Mouse (Mus musculus): Measurements from ENCODE around the gene Cdkn1a.
"Not testable (repeated sequence)": the region's sequence is repeated elsewhere in the genome, so short reads cannot be mapped to it uniquely, and the experiment has no call there.

The Cdkn1a gene

DNA sequence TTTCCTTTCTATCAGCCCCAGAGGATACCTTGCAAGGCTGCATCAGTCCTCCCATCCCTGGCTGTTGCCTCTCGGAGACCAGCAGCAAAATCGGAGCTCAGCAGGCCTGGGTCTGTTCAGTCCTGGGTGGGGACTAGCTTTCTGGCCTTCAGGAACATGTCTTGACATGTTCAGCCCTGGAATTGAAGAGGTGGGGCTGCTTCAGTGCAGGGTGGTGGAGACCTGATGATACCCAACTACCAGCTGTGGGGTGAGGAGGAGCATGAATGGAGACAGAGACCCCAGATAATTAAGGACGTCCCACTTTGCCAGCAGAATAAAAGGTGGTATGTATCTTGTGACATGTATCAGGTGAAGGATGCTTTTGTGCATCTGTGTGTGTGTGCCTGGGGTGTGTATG, at the start of gene Cdkn1a:
Gene Cdkn1a, plus strand, starts transcription at position 201 of the 400 bp plus-strand sequence.
- no peak for DNase-seq

DNA sequence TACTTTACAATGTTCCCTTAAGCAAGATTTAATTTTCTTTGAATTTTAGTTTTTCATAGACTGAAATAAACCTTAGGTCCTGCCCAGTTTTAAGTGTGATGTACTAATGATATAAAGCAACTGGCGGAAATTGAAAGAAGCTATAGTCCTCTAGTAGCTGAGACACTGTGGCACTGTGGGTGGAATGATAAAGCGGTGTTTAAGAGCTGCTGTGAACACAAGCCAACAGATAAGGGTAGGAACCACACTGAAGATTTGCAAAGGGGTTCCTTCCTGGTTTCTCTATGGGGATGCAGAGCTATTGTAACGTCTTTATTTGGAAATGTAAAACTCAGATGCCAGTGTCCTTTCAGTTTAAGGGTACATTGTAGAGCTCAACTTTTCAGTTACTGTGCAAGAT, 49.1 kb upstream of the Cdkn1a start:
- not testable (repeated sequence) for DNase-seq

DNA sequence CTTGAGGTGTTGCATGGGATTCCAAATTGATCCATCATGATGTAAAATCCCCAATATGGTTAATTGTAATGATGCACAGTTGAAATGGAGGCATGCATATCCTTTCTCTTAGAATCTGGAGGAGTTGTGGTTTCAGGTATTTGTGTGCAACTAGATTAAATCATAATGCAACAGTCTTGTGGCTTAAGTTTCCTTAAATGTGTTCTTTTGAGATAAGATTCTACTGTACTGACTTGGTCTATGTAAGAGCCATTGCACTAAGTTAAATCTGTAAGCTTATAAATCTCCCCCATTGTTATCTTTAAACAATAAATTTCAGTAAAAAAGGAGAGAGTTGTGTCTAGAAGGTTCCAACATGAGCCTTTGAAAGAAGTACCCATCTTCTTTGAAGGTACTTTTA, 48.2 kb upstream of the Cdkn1a start:
- no peak for DNase-seq

DNA sequence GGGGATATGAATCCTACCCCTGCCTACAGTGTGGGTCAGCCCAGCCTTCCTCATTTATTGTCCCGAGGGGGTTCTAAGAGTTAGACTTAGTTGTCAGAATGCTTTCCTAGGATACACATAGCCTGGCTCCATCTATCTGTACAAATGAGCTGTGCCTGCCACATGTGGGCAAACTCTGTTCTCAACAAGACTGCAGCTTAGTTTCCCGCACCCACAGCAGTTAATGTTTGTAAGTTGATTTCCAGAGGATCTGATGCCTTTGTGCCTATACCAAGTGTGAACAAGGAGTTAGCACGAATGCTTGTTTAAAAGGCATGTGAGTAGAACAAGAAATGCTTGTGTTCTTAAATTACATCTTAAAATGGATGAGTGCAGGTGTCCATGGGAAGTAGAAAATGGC, 47.2 kb upstream of the Cdkn1a start:
- DNase-seq = no peak

DNA sequence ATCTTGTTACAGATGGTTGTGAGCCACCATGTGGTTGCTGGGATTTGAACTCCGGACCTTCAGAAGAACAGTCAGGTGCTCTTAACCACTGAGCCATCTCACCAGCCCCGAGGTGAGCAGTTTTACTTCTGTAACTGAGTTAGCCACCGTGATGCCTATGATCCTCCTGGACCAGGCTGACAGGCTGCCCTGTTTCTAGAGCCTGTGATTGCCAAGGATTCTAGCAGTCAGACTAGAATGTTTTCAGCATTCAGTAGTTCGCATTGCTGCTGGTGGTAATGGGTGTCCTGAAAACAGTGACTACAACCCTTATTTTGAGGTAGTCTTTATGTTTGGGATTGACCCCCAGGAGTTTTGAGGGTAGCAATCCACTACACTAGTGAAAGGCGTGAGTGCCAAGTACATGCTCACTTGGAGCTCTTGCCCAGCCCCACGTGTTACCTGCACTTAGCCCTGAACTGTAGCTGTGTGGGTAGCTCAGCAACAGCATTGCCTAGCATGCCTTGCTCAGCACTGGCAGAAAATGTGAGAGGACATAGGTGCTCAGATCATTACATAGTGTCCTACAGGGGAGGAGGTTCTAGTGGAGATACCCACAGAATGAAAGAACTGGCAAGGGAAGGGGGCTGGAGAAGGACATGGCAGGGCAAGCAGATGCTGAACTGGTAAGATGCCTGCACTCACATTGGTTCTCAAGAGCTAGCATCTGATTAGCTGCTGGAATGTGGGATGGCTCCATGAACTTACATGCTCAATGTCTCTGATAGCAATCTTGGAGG, 46.4 kb upstream of the Cdkn1a start:
- no peak for DNase-seq

DNA sequence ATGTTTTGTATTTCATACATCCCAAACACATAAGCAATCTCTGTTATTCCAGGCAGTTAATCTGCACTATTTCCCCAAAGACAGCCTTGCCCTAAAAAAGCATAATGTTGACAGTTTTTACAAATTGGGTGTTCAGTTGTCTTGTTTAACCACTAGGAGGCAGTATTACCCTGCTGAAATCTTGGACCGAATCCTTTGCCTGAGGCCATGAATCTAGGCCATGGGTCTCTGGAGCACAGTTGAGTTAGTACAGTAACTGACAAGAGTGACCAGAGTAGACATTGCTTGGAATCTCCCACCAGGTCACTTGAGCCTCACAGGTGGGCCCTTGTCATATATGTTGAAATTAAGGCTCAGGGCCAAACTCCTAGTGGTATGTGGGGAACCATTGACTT, 45.9 kb upstream of the Cdkn1a start:
- no peak for DNase-seq

GRCm38 (mm10) chr17:29045741-29046530, 44.8 kb upstream of the Cdkn1a start:
- peak; percentile 87 for DNase-seq

- no peak for DNase-seq
Measured at GRCm38 (mm10) chr17:29046863-29047262, 43.9 kb upstream of the Cdkn1a start.

DNA sequence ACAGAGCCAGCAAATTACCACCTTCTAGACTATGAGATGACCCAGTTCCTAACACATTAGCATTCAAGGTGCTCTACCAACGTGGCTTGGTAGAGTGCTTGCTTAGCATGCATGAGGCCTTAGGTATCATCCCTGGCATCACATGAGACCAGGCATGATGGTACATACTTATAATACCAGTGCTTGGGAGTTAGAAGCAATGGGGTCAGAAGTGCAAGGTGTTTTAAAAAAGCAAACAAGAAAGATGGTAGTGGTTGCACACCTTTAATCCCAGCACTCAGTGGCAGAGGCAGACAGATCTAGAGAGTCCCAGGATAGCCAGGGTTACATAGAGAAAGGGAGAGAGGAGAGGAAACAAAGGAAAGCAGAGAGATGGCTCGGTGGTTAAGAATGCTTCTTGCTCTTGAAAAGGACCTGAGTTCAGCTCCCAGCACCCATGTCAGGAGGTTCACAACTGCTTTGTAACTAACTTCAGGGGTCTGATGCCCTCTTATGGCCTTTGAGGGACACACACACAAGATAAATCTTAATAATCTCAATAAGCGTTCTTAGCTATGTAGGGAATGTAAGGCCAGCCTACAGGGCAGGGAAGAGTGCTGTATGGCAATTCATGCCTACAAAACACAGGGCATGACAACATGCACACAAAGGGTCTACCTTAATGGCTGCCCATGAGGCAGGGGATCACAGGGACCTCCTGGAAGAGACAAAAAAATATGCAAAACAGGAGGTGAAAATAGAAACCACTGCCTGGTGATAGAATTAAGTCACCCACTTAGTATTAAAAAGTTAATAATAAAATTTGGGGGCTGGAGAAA, 42.9 kb upstream of the Cdkn1a start:
- DNase-seq = no peak

DNA sequence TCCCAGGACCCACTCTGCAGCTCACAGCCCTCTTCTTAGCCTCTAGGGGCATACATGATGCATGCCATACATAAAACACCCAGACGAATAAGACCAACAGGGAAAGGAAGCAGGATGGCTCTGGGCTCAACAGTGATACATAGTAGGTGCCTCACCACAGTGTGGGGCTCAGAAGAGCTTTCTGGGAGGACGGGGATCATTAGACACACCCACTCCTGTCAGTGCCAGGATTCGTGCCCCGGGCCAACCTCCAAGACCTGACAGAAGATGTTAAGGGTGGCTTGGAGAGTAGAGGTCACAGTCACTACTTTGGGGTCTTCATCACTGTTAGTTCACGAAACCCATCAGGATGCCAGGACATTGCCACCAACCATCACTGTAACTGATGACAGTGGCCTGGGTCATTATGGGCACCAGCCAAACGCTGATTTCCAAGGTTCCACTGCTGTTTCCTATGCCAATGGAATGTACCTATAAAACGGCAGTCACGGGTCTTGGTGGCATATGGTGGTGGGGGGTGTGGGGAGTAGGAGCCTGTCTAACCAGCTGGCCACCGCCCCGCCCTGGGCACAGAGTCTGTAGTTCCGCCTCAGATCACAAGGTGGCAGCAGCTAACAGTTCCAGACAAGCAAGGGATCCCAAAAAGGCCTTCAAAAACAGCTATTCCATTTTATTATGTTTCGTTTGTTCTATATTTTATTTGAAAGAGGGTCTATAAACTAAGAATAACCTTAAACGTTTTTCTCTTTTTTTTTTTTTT, 41.8 kb upstream of the Cdkn1a start:
- DNase-seq = peak; percentile 88

- DNase-seq = no peak
Measured at GRCm38 (mm10) chr17:29049508-29049889, 41.3 kb upstream of the Cdkn1a start.

GRCm38 (mm10) chr17:29049923-29050322, 40.9 kb upstream of the Cdkn1a start:
- DNase-seq = no peak

- no peak for DNase-seq
Measured at GRCm38 (mm10) chr17:29050791-29051190, 40.0 kb upstream of the Cdkn1a start.

GRCm38 (mm10) chr17:29053067-29053466, 37.7 kb upstream of the Cdkn1a start:
- DNase-seq = no peak

- DNase-seq = no peak
Measured at GRCm38 (mm10) chr17:29053841-29054240, 36.9 kb upstream of the Cdkn1a start.

- no peak for DNase-seq
Measured at GRCm38 (mm10) chr17:29054429-29054828, 36.3 kb upstream of the Cdkn1a start.

DNA sequence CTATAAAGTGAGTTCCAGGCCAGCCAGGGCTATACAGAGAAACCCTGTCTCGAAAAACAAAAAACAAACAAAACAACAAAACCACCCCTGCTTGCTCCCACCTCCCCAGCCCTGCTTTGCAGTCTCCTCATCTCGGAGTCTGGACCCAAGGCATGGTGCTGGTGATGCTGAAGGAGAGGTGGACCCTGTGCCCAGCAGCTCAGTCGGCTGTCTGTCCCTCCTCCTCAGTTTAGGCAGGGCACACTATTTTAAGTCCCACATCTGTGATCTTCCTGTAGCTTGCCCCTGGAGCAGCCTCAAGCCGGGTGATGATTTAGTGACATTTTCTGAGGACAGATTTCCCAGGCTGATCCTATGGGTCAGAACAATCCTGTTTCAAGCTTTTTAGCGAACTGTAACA, 35.2 kb upstream of the Cdkn1a start:
- DNase-seq = no peak

DNA sequence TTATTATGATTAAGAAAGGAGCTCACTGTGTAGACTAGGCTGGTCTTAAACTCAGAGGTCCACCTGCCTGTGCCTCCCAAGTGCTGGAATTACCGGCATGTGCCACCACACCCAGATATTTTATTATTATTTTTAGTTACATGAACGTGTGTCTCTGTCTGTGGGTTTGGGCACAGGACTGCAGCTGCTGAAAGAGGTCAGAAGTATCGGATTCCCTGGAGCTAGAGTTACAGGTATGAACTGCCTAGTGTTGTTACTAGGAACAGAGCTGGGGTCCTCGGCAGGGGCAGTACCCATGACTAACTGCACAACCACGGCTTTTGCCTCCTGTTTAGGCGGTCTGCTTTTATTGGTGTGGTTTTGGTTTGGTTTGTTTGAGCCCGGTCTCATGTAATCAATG, 34.6 kb upstream of the Cdkn1a start:
- DNase-seq = no peak

- no peak for DNase-seq
Measured at GRCm38 (mm10) chr17:29056699-29057151, 34.1 kb upstream of the Cdkn1a start.

GRCm38 (mm10) chr17:29057361-29057890, 33.4 kb upstream of the Cdkn1a start:
- no peak for DNase-seq

DNA sequence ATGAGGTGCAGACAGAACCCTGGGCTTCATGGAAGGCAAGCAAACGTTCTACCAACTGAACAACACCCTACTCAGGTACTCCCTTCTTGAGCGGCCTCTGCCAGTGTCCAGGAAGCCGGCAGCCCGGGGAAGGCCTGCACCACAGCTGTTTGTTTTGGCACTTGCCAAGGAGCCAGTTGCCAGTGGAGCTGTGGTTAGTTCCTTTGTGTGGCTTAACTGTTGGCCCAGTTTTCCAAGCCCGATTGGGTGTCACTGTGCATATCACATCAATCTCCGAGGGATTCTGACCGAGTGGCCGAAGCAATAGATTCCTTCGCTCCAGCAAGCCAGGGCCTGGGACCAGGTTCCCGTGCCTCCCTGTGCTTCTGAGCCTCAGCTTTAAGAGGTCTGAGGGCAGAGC, 32.8 kb upstream of the Cdkn1a start:
- no peak for DNase-seq

GRCm38 (mm10) chr17:29058487-29058886, 32.3 kb upstream of the Cdkn1a start:
- DNase-seq = no peak
